Mouse (Mus musculus): ENCODE measurements around the gene Slc4a11.

Slc4a11 gene

GRCm38 (mm10) chr2:130704040-130705001 is 7.0 kb upstream of the Slc4a11 start:
- no peak for DNase-seq (ENCODE audit: low read depth, low spot score)
- H3K27me3 ChIP-seq (ENCODE audit: control insufficient read depth, insufficient read depth, low read length, poor library complexity, severe bottlenecking): no peaks in the 10 kb centered on the region; the same call in 1 of the 2 replicates
- H3K36me3 ChIP-seq (ENCODE audit: control insufficient read depth, insufficient read depth, low read length, poor library complexity, severe bottlenecking): no peaks in the 10 kb centered on the region

DNA sequence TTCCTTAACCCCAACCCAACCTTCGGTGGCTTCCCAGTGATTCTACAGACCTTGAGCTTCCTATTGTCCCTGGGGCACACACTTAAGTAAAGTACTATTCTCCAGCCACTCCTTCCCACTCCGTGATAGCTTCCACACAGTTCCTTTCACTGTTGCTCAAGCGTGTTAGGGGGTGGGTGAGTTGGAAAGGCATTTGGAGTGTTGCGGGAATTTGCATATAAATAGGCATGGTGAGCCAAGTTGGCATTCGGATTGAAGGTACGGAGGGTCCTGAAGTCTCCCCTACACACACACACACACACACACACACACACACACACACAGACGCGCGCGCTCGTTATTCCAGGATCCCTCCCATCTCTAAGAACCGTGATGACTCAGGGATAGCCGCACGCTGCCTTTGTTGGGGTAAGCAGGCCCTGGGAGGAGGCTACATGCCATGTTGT is 525 bp upstream of the Slc4a11 start:
- DNase-seq (ENCODE audit: low read depth, low spot score): no peak
- no peaks in the 10 kb centered on the region for H3K27me3 ChIP-seq (ENCODE audit: control insufficient read depth, insufficient read depth, low read length, poor library complexity, severe bottlenecking)
- H3K36me3 ChIP-seq (ENCODE audit: control insufficient read depth, insufficient read depth, low read length, poor library complexity, severe bottlenecking): no peaks in the 10 kb centered on the region

- H3K27me3 ChIP-seq (ENCODE audit: control insufficient read depth, insufficient read depth, low read length, poor library complexity, severe bottlenecking): no peaks in the 10 kb centered on the region
- H3K36me3 ChIP-seq (ENCODE audit: control insufficient read depth, insufficient read depth, low read length, poor library complexity, severe bottlenecking): no peaks in the 10 kb centered on the region
- peak; percentile 69 for DNase-seq (ENCODE audit: low read depth, low spot score)
Measured at GRCm38 (mm10) chr2:130696700-130697152, 593 bp downstream of the Slc4a11 start.

DNA sequence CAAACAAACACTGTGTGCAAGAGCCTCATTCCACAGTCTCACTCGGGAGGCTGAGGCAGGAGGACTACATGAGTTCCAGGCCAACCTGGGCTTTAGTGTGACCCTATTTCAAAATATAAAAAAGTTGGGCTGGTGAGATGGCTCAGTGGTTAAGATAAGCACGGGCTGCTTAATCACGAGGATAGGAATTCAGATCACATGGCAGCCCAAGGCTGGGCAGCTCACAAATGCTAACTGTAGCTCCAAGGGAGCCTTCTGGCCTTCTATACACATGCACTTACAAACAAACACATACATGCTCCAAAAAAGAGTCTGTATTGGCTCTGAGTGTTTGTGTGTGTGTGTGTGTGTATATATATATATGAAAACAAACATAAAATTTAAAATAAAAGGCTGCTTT is 3.8 kb downstream of the Slc4a11 start:
- H3K27me3 ChIP-seq (ENCODE audit: control insufficient read depth, insufficient read depth, low read length, poor library complexity, severe bottlenecking): no peaks in the 10 kb centered on the region
- no peaks in the 10 kb centered on the region for H3K36me3 ChIP-seq (ENCODE audit: control insufficient read depth, insufficient read depth, low read length, poor library complexity, severe bottlenecking)
- no peak for DNase-seq (ENCODE audit: low read depth, low spot score)

DNA sequence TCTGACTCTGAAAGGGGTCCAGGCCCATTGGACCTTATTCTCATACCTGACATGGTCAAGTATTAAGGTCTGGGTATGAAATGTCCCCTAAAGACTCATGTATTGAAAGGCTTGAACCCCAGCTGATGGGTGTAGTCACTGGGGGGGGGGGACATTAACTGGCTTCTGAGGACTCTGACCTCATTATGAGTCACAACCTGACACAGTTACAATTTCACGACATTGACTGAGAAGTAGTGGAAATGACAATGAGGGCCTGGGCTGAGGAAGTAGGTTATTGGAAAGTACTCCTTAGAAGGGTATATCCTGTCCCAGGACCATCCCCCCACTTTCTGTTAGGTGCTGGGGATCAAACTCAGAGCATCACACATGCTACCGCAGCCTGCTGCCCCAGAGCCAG is 8.3 kb downstream of the Slc4a11 start:
- no peak for DNase-seq (ENCODE audit: low read depth, low spot score)
- Histone ChIP-seq H3K27me3 (ENCODE audit: control insufficient read depth, insufficient read depth, low read length, poor library complexity, severe bottlenecking) (no peaks in the 10 kb centered on the region), H3K36me3 (ENCODE audit: control insufficient read depth, insufficient read depth, low read length, poor library complexity, severe bottlenecking) (no peaks in the 10 kb centered on the region)

GRCm38 (mm10) chr2:130685426-130685825 is 11.9 kb downstream of the Slc4a11 start:
- H3K27me3 ChIP-seq (ENCODE audit: control insufficient read depth, insufficient read depth, low read length, poor library complexity, severe bottlenecking): no peaks in the 10 kb centered on the region
- no peak for DNase-seq (ENCODE audit: low read depth, low spot score)

DNA sequence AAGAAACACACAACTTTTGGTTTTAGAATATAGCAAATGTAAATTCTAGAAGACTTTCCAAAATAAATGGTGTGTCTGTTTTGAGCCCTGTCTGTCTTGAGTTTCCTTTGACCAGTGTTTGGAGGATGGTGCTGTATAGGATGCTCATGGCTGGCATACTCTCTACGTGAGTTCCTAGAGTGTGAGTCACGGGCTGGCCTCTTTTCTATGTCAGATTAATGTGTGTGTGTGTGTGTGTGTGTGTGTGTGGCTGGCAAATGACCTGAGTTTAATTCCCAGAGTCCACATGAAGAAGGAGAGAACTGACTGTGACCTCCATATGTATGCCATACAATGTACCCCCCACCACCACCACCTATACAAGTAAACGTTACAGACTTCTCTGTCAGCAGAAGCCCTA is 15.8 kb downstream of the Slc4a11 start:
- no peaks in the 10 kb centered on the region for H3K27me3 ChIP-seq (ENCODE audit: control insufficient read depth, insufficient read depth, low read length, poor library complexity, severe bottlenecking)
- H3K36me3 ChIP-seq (ENCODE audit: control insufficient read depth, insufficient read depth, low read length, poor library complexity, severe bottlenecking): no peaks in the 10 kb centered on the region; the same call in 1 of the 2 replicates
- DNase-seq (ENCODE audit: low read depth, low spot score): no peak

More at GRCm38 (mm10) chr2:130685426-130685825, 11.9 kb downstream of the Slc4a11 start:
- H3K36me3 ChIP-seq (ENCODE audit: control insufficient read depth, insufficient read depth, low read length, poor library complexity, severe bottlenecking): no peaks in the 10 kb centered on the region; the same call in 1 of the 2 replicates

DNA sequence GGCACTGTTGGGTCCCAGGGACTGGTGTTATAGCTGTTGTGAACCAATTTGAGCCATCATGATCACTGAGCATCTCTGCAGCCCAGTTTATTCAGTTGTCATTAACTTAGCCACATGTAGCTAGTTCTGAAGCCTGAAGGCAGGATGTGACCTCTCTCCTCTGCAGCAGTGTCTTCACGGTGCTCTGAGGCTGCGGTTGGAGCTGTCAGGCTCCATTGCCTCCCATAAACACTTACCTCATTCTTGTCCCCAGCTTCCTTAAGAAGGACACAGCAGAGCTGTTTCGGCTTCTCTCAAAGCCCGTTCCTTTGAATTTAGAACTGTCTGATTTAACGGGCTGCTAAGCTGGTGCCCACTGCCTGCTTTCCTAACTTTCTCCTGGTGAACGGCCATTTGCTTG is 17.4 kb downstream of the Slc4a11 start:
- DNase-seq (ENCODE audit: low read depth, low spot score): peak; percentile 56
- Histone ChIP-seq H3K36me3 (ENCODE audit: control insufficient read depth, insufficient read depth, low read length, poor library complexity, severe bottlenecking) (no peaks in the 10 kb centered on the region; the same call in 1 of the 2 replicates), H3K27me3 (ENCODE audit: control insufficient read depth, insufficient read depth, low read length, poor library complexity, severe bottlenecking) (no peaks in the 10 kb centered on the region)

DNA sequence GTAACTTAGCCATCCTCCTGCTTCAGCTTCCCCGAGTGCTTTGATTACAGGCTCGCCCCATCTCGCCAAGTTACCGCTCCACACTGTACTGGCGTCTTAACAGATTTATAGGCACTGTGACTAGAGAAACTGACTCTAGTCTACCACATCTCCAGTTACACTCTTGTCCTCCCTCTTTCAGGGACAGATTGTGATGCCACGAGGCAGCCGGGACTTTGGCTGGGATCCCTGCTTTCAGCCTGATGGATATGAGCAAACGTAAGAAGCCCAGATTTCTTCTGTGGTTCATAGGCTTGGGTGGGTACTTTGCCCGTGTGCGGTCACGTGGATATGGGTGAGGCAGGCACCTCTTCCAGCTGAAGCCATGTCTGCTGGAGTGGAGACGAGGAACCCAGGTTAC is 18.2 kb downstream of the Slc4a11 start:
- Histone ChIP-seq H3K36me3 (ENCODE audit: control insufficient read depth, insufficient read depth, low read length, poor library complexity, severe bottlenecking) (no peaks in the 10 kb centered on the region; the same call in 1 of the 2 replicates), H3K27me3 (ENCODE audit: control insufficient read depth, insufficient read depth, low read length, poor library complexity, severe bottlenecking) (no peaks in the 10 kb centered on the region)
- no peak for DNase-seq (ENCODE audit: low read depth, low spot score)

GRCm38 (mm10) chr2:130677211-130677610 is 20.1 kb downstream of the Slc4a11 start:
- Histone ChIP-seq H3K36me3 (ENCODE audit: control insufficient read depth, insufficient read depth, low read length, poor library complexity, severe bottlenecking) (peaks cover 7% of the 10 kb centered on the region), H3K27me3 (ENCODE audit: control insufficient read depth, insufficient read depth, low read length, poor library complexity, severe bottlenecking) (no peaks in the 10 kb centered on the region)
- no peak for DNase-seq (ENCODE audit: low read depth, low spot score)

DNA sequence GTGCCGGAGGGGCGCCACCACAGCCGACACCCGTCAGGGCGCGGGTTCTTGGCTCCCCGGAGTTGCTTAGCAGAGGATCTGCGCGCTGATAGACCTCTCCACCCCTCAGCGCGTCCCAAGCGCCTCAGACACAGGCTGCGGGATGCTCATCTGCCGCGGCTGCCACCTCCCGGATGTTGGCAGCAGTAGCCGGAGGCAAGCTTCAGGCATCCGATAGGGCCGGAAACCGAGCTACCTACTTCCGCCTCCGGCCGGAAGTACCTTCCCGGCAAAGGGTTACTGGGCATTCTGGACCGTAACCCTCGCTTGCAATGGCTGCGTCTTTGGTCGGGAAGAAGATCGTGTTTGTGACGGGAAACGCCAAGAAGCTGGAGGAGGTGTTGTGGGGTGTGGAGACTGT is 29.8 kb downstream of the Slc4a11 start, which contains the start of gene Itpa:
TSS of gene Itpa (plus strand) at position 52 of the 400 bp plus-strand sequence.
- H3K36me3 ChIP-seq (ENCODE audit: control insufficient read depth, insufficient read depth, low read length, poor library complexity, severe bottlenecking): peaks cover 7% of the 10 kb centered on the region
- no peaks in the 10 kb centered on the region for H3K27me3 ChIP-seq (ENCODE audit: control insufficient read depth, insufficient read depth, low read length, poor library complexity, severe bottlenecking)
- DNase-seq (ENCODE audit: low read depth, low spot score): peak; percentile 90

DNA sequence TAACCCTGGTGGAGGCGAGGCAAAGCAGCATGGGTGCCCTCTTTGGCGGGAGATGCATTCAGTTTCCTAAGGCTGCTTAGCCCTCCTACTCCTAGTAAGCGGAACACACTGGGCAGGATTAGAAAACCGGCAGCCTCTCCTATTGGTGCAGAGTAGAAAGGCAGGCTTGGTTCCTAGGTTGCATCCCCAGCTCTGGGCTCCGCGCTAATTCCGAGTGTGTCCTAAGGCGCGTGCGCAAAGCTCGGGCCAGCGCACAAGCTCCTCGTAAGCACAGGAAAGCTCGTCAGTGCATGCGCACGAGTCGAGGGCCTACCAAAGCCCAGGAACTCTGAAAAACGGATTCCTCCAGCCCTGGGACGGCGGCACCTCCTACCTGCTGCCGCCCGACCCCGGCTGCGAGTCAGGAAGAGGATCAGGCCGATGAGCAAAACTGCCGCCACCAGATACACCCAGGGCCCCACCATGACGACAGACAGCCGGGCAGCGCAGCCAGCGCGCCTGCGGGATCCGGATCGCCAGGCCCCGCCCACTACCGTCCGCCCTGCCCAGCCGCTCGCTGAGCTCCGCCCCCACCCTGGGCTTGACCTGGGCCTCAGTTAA is 33.1 kb downstream of the Slc4a11 start, which contains the start of gene Ddrgk1:
TSS of gene Ddrgk1 (minus strand) at position 558 of the 600 bp plus-strand sequence.
- DNase-seq (ENCODE audit: low read depth, low spot score): peak; percentile 90

GRCm38 (mm10) chr2:130663342-130663741 is 34.0 kb downstream of the Slc4a11 start:
- peaks cover 10% of the 10 kb centered on the region for H3K36me3 ChIP-seq (ENCODE audit: control insufficient read depth, insufficient read depth, low read length, poor library complexity, severe bottlenecking)
- DNase-seq (ENCODE audit: low read depth, low spot score): no peak
- H3K27me3 ChIP-seq (ENCODE audit: control insufficient read depth, insufficient read depth, low read length, poor library complexity, severe bottlenecking): no peaks in the 10 kb centered on the region

More for the DNA sequence above, 33.1 kb downstream of the Slc4a11 start, which contains the start of gene Ddrgk1:
- Histone ChIP-seq H3K27me3 (ENCODE audit: control insufficient read depth, insufficient read depth, low read length, poor library complexity, severe bottlenecking) (no peaks in the 10 kb centered on the region), H3K36me3 (ENCODE audit: control insufficient read depth, insufficient read depth, low read length, poor library complexity, severe bottlenecking) (peaks cover 10% of the 10 kb centered on the region)

DNA sequence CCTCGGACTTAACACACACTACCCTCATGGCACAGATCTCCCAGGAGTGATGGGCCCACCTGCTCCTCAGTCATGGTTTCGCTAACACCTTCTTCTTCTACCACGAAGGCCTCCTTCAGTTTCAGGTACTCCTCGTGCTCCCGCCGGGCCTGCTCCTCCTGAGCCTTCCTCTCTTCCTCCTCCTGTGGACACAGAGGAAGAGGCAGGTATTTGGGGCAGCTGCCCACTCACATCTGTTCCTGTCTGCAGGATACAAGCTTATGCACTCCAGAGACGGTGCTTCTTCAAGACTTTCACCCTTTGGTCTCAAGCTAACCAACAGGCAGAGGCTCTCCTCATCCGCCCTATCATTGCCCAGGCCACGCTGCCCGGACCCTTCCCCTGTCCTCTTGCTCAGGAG is 38.8 kb downstream of the Slc4a11 start:
- DNase-seq (ENCODE audit: low read depth, low spot score): no peak
- Histone ChIP-seq H3K36me3 (ENCODE audit: control insufficient read depth, insufficient read depth, low read length, poor library complexity, severe bottlenecking) (peaks cover 22% of the 10 kb centered on the region), H3K27me3 (ENCODE audit: control insufficient read depth, insufficient read depth, low read length, poor library complexity, severe bottlenecking) (no peaks in the 10 kb centered on the region)

- no peak for DNase-seq (ENCODE audit: low read depth, low spot score)
- Histone ChIP-seq H3K27me3 (ENCODE audit: control insufficient read depth, insufficient read depth, low read length, poor library complexity, severe bottlenecking) (no peaks in the 10 kb centered on the region), H3K36me3 (ENCODE audit: control insufficient read depth, insufficient read depth, low read length, poor library complexity, severe bottlenecking) (peaks cover 22% of the 10 kb centered on the region)
Measured at GRCm38 (mm10) chr2:130657541-130657940, 39.8 kb downstream of the Slc4a11 start.
